In the genomic region with DNA sequence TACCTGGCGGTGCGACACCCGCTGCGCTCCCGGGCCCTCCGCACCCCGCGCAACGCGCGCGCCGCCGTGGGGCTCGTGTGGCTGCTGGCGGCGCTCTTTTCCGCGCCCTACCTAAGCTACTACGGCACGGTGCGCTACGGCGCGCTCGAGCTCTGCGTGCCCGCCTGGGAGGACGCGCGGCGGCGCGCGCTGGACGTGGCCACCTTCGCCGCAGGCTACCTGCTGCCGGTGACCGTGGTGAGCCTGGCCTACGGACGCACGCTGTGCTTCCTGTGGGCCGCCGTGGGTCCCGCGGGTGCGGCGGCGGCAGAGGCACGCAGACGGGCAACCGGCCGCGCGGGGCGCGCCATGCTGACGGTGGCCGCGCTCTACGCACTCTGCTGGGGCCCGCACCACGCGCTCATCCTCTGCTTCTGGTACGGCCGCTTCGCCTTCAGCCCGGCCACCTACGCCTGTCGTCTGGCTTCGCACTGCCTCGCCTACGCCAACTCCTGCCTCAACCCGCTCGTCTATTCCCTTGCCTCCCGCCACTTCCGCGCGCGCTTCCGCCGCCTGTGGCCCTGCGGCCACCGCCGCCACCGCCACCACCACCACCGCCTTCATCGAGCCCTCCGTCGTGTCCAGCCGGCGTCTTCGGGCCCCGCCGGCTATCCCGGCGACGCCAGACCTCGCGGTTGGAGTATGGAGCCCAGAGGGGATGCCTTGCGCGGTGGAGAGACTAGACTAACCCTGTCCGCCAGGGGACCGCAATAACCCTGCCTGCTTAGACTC, we compare ENCODE assay signal across 7 mouse cellular contexts. TPM values are rescaled to one million over a fixed set of nuclear protein-coding genes. Genes with fewer than 3 reads are reported as not detected.
A peak's percentile ranks its signal among the peaks of the same experiment; 100 is the strongest.
DNase-seq lines count a peak whose midpoint lies in the region; ATAC-seq and TF ChIP-seq lines count a peak whose summit lies in the region.

No protein-coding gene starts in this region.

- whole genome bisulfite sequencing in kidney, embryonic 14.5 days: under 1% methylated on average over 90 of the region's 105 CpGs
- under 1% methylated on average over 88 of the region's 105 CpGs for WGBS in embryonic facial prominence, embryonic 15.5 days

- H3K27ac ChIP-seq in kidney, embryonic 14.5 days (ENCODE audit: low read depth, low read length): no peak overlapping the region
- H3K27ac ChIP-seq in embryonic facial prominence, embryonic 15.5 days (replicated peaks): no peak overlapping the region

- H3K4me1 ChIP-seq in kidney, embryonic 14.5 days (ENCODE audit: control insufficient read depth, insufficient read depth, low read length): peaks cover 23% of the 10 kb centered on the region
- peaks cover 40% of the 10 kb centered on the region for H3K4me1 ChIP-seq in embryonic facial prominence, embryonic 15.5 days

- H3K36me3 ChIP-seq in kidney, embryonic 14.5 days (ENCODE audit: control insufficient read depth, insufficient read depth, low read length): no peaks in the 10 kb centered on the region
- H3K36me3 ChIP-seq in embryonic facial prominence, embryonic 15.5 days: no peaks in the 10 kb centered on the region

- H3K27me3 ChIP-seq in kidney, embryonic 14.5 days (ENCODE audit: control insufficient read depth, insufficient read depth, low read length): peaks cover 31% of the 10 kb centered on the region
- peaks cover 46% of the 10 kb centered on the region for H3K27me3 ChIP-seq in embryonic facial prominence, embryonic 15.5 days

- DNase-seq in kidney, adult 9 months: no peak
- DNase-seq in brain, embryonic 14.5 days (ENCODE audit: low read depth): peak; percentile 57
- DNase-seq in kidney, postnatal 25 days: peak; percentile 23 to 57
- DNase-seq in neural tube, embryonic 10.5 days (ENCODE audit: extremely low spot score, low spot score): peak; percentile 57

- no peak for TF ChIP-seq POLR2A in brain, embryonic 14.5 days (IDR thresholded peaks at IDR 0.05; ENCODE audit: borderline replicate concordance, extremely low read depth, insufficient read depth, insufficient read length, poor library complexity, severe bottlenecking)

- H3K9me3 ChIP-seq in kidney, embryonic 14.5 days (ENCODE audit: control insufficient read depth, low read length): no peaks in the 10 kb centered on the region
- no peaks in the 10 kb centered on the region for H3K9me3 ChIP-seq in embryonic facial prominence, embryonic 15.5 days (replicated peaks)

- TF ChIP-seq CTCF in brain, embryonic 14.5 days (IDR thresholded peaks at IDR 0.05; ENCODE audit: borderline replicate concordance, extremely low read depth, insufficient read depth, insufficient read length): no peak

- no peak for ATAC-seq in kidney, embryonic 14.5 days (ENCODE audit: low FRiP score, low TSS enrichment)
- no peak for ATAC-seq in embryonic facial prominence, embryonic 15.5 days (ENCODE audit: insufficient number of reproducible peaks, low FRiP score, low TSS enrichment, low read depth)
- ATAC-seq in inflammation-experienced regulatory T-cells, adult 6 months: no peak

- H3K4me3 ChIP-seq in kidney, embryonic 14.5 days (ENCODE audit: low read length): peak overlapping the region; percentile 54
- peak overlapping the region; percentile 60 for H3K4me3 ChIP-seq in embryonic facial prominence, embryonic 15.5 days (replicated peaks)

- peak overlapping the region; percentile 97 for H3K4me2 ChIP-seq in kidney, embryonic 14.5 days (replicated peaks; ENCODE audit: low read depth, low read length)
- H3K4me2 ChIP-seq in embryonic facial prominence, embryonic 15.5 days (replicated peaks): peak overlapping the region; percentile 98

- peak overlapping the region; percentile 65 for H3K9ac ChIP-seq in kidney, embryonic 14.5 days (ENCODE audit: low read depth, low read length)
- H3K9ac ChIP-seq in embryonic facial prominence, embryonic 15.5 days: peak overlapping the region; percentile 50

RNA-seq across cellular contexts. Expression of a gene that starts 1.2 kb away (rescaled TPM):
- polyA plus RNA-seq in kidney, embryonic 14.5 days (2014; fragmentation: Nextera tagmentation; extraction: Ambion mirVana): 0.28 TPM in 1 of 2 replicates, not detected in the other
- polyA plus RNA-seq in brain, embryonic 14.5 days (2012; rRNA removed): 0.13 and 0.19 TPM in 2 replicates
- 0.14 and 0.37 TPM in 2 replicates for polyA plus RNA-seq in embryonic facial prominence, embryonic 15.5 days (2015; fragmentation: Nextera tagmentation; extraction: Ambion mirVana)
- polyA plus RNA-seq in inflammation-experienced regulatory T-cells, adult 6 months (2017; shearing (Covaris generic)): not detected

RNA-seq across cellular contexts. Expression of a gene that starts 14.7 kb away (rescaled TPM):
- polyA plus RNA-seq in kidney, embryonic 14.5 days (2014; fragmentation: Nextera tagmentation; extraction: Ambion mirVana): 137 and 306 TPM in 2 replicates
- polyA plus RNA-seq in brain, embryonic 14.5 days (2012; rRNA removed): 198 and 310 TPM in 2 replicates
- polyA plus RNA-seq in embryonic facial prominence, embryonic 15.5 days (2015; fragmentation: Nextera tagmentation; extraction: Ambion mirVana): 553 and 582 TPM in 2 replicates
- 10 to 100 TPM; 31.0 to 52.3 (median 36.9) TPM for polyA plus RNA-seq in inflammation-experienced regulatory T-cells, adult 6 months (2017; shearing (Covaris generic))

RNA-seq across cellular contexts. Expression of a gene that starts 19.8 kb away (rescaled TPM):
- polyA plus RNA-seq in kidney, embryonic 14.5 days (2014; fragmentation: Nextera tagmentation; extraction: Ambion mirVana): 48.6 and 54.2 TPM in 2 replicates
- 60.9 and 85.5 TPM in 2 replicates for polyA plus RNA-seq in brain, embryonic 14.5 days (2012; rRNA removed)
- polyA plus RNA-seq in embryonic facial prominence, embryonic 15.5 days (2015; fragmentation: Nextera tagmentation; extraction: Ambion mirVana): 58.7 and 71.7 TPM in 2 replicates
- 10 to 100 TPM in 1 of 3 experiments, 1 to 10 TPM in 2; 5.5 to 10.8 (median 9.2) TPM for polyA plus RNA-seq in inflammation-experienced regulatory T-cells, adult 6 months (2017; shearing (Covaris generic))

RNA-seq across cellular contexts. Expression of a gene that starts 32.1 kb away (rescaled TPM):
- polyA plus RNA-seq in kidney, embryonic 14.5 days (2014; fragmentation: Nextera tagmentation; extraction: Ambion mirVana): 207 and 265 TPM in 2 replicates
- polyA plus RNA-seq in brain, embryonic 14.5 days (2012; rRNA removed): 180 and 189 TPM in 2 replicates
- 197 and 205 TPM in 2 replicates for polyA plus RNA-seq in embryonic facial prominence, embryonic 15.5 days (2015; fragmentation: Nextera tagmentation; extraction: Ambion mirVana)
- 100 to 1,000 TPM; 224 to 286 (median 240) TPM for polyA plus RNA-seq in inflammation-experienced regulatory T-cells, adult 6 months (2017; shearing (Covaris generic))
